Mouse (Mus musculus) thymus, adult 2 months (tissue): ENCODE measurements around the gene Plek2.

Source experiments
- CTCF ChIP-seq: fragments of 200-500 bp; IDR thresholded peaks from 2 replicates; pipeline ENCODE4 v1.5.1; 2012; ENCODE audit warnings: mild to moderate bottlenecking, control low read depth, low read length, moderate library complexity, borderline replicate concordance; ENCODE audit not compliant: control insufficient read depth, poor library complexity, insufficient read depth; ENCODE audit errors: extremely low read depth
- POLR2A ChIP-seq: fragments of 200-500 bp; IDR thresholded peaks from 2 replicates; pipeline ENCODE4 v1.6.1; 2012; ENCODE audit warnings: mild to moderate bottlenecking, low read length, control low read depth, moderate library complexity; ENCODE audit not compliant: control insufficient read depth, poor library complexity, insufficient read depth; ENCODE audit errors: extremely low read depth

- TF ChIP-seq CTCF (no peak), POLR2A (no peak)
These were observed 16.9 kb upstream of the Plek2 start for GRCm38 (mm10) chr12:78923539-78924189.
